Mouse (Mus musculus) kidney, postnatal 14 days (tissue): ENCODE results near the gene Adamts2.

Experiments
- DNase-seq: peaks from one replicate; pipeline ENCODE4 v3.0.0; 2022; ENCODE audit warnings: mixed read lengths

Adamts2 gene

DNA sequence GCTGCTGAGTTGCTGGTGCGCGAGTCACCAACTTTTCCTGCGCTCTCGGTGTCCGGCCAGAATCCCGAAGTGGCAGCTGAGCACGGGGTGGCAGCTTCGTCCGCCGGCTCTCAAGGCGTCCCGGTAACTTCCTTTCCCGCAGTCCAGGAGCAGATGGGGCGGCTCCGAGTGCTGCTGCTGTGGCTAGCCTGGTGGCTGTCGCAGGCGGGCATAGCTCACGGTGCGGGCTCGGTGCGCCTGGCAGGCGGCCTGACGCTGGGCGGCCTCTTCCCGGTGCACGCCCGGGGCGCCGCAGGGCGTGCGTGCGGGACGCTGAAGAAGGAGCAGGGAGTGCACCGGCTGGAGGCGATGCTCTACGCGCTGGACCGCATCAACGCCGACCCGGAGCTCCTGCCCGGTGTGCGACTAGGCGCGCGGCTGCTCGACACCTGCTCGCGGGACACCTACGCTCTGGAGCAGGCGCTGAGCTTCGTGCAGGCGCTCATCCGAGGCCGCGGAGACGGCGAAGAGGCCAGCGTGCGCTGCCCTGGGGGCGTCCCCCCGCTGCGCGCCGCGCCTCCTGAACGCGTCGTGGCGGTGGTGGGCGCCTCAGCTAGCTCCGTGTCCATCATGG is 249.2 kb downstream of the Adamts2 start:
- DNase-seq: peak; percentile 19
